Mouse (Mus musculus) heart, postnatal 36 days (tissue): ENCODE results near the gene Lrp6. TPM values are rescaled to one million over a fixed set of nuclear protein-coding genes. Genes with fewer than 3 reads are reported as not detected.
A peak's percentile ranks its signal among the peaks of the same experiment; 100 is the strongest.

Experiments used
- DNase-seq, 2 experiments: peaks; one replicate each; pipeline ENCODE4 v3.0.0; 2021 to 2022
- intact Hi-C: fragments of 180-260 bp; cut with DNase I; formaldehyde crosslinking; loops from one replicate; pipeline ENCODE4 v1.15.1; 2025
- total RNA-seq, 2 experiments: library from RNA; stranded (reverse); gene quantifications; 2 replicates each; pipeline ENCODE4 v1.2.3; 2021

Gene Lrp6
- total RNA-seq, 2 experiments from 2014 or later: 52.1 to 57.6 TPM

- intact Hi-C loops: no loop called here
- DNase-seq: no peak
These were observed 159.5 kb downstream of the Lrp6 start for GRCm38 (mm10) chr6:134407226-134407625.

- intact Hi-C loops: loop anchor here (2.0 kb wide), 1 partner anchor 499 kb away; no protein-coding TSS in a partner anchor
- no peak for DNase-seq
These were observed 163.1 kb downstream of the Lrp6 start for GRCm38 (mm10) chr6:134403684-134404070.

GRCm38 (mm10) chr6:134402914-134403683 is 163.7 kb downstream of the Lrp6 start:
- intact Hi-C loops: loop anchor here (2.0 kb wide), 1 partner anchor 498 kb away; no protein-coding TSS in a partner anchor
- peak; percentile 45 to 70 for DNase-seq

Other genes starting within 250 kb of the Lrp6 start
- not detected for gene Bcl2l14, start 170.6 kb downstream of the Lrp6 start, total RNA-seq
- gene Mansc1, start 65.5 kb upstream of the Lrp6 start, total RNA-seq: 1 to 10 TPM; 4.6 to 5.1 TPM
- 10 to 100 TPM in 1 of 2 experiments, 1 to 10 TPM in 1; 9.9 to 10.2 TPM for gene Borcs5, start 72.5 kb upstream of the Lrp6 start, total RNA-seq
- 10 to 100 TPM; 22.2 to 25.6 TPM for gene Dusp16, start 225.7 kb upstream of the Lrp6 start, total RNA-seq